Mouse (Mus musculus): ENCODE measurements around the gene Slc25a17. TPM values are rescaled to one million over a fixed set of nuclear protein-coding genes. Genes with fewer than 3 reads are reported as not detected.

Gene Slc25a17
- polyA plus RNA-seq, 1 experiment from 2014 or later = 114 TPM

DNA sequence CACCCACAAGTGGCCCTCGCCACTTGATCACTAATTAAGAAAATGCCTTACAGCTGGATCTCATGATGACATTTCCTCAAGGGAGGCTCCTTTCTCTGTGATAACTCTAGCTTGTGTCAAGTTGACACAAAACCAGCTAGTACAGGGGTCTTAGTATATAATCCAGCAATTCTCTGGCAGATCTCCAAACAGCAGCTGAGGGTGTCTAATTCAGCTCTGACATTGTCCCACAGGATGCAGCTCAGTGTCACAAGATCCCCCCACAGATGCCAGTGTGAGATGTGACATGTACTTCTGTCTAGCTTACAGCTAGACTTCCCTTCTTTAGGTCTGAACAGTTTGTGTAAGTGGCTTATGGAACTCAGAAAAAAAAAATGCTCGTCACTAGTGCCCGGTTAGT is 63.1 kb downstream of the Slc25a17 start:
- H3K9me3 ChIP-seq = no peaks in the 10 kb centered on the region
- no peak overlapping the region for H3K27ac ChIP-seq (replicated peaks)
- no peak for ATAC-seq (ENCODE audit: low FRiP score, low read depth)
- 93% methylated on average over 3 of the region's 3 CpGs for WGBS
- no peaks in the 10 kb centered on the region for H3K36me3 ChIP-seq
- no peak overlapping the region for H3K4me3 ChIP-seq
- H3K4me1 ChIP-seq = no peaks in the 10 kb centered on the region
- no peaks in the 10 kb centered on the region for H3K27me3 ChIP-seq
- H3K4me2 ChIP-seq (replicated peaks) = no peak overlapping the region
- no peak overlapping the region for H3K9ac ChIP-seq (replicated peaks)

DNA sequence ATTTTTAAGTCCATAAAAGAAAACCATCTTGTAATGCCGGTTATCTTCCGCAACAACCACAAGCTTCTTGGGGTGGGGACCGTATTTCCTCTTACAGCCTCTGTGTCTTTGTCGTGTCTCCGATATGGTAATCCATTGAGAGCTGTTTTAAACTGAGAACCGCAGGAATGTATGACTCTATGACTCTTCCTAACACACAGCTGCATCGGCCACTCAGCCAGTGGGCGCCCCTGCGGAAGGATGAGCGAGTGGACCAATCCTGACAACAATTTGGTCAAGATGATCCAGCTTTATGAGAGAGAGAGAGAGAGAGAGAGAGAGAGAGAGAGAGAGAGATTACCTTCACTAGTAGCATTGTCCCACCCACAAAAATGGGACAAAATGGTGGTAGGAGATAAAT is 65.7 kb downstream of the Slc25a17 start:
- Histone ChIP-seq H3K9ac (replicated peaks) (no peak overlapping the region), H3K9me3 (no peaks in the 10 kb centered on the region), H3K27ac (replicated peaks) (no peak overlapping the region), H3K36me3 (no peaks in the 10 kb centered on the region), H3K4me1 (no peaks in the 10 kb centered on the region), H3K27me3 (no peaks in the 10 kb centered on the region), H3K4me3 (no peak overlapping the region), H3K4me2 (replicated peaks) (no peak overlapping the region)
- 95% methylated on average over 10 of the region's 10 CpGs for WGBS
- no peak for ATAC-seq (ENCODE audit: low FRiP score, low read depth)

DNA sequence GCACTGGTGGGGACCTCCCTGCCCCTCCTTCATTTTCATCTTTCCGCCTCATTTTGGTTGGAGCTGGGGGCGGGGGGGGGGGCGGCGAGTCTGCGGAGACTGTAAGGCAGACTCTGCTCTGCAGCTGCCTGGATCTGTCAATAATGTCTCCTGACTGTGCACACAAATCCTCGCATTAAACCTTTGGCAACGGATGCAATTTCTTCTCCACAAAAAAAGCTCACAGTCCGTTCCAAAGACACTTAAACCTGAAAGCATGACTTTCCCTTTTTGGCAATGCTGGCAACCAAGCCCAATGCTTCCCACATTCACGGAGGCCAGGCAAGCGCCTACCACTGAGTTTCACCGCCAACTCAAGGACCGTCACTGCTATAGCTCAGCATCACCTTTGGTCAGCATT is 66.2 kb downstream of the Slc25a17 start:
- no peak overlapping the region for H3K27ac ChIP-seq (replicated peaks)
- H3K9me3 ChIP-seq = no peaks in the 10 kb centered on the region
- no peaks in the 10 kb centered on the region for H3K36me3 ChIP-seq
- H3K4me3 ChIP-seq = no peak overlapping the region
- no peaks in the 10 kb centered on the region for H3K27me3 ChIP-seq
- H3K9ac ChIP-seq (replicated peaks) = no peak overlapping the region
- no peak overlapping the region for H3K4me2 ChIP-seq (replicated peaks)
- 81% methylated on average over 12 of the region's 12 CpGs for WGBS
- no peaks in the 10 kb centered on the region for H3K4me1 ChIP-seq
- ATAC-seq (ENCODE audit: low FRiP score, low read depth) = no peak

- no peak overlapping the region for H3K9ac ChIP-seq (replicated peaks)
- 89% methylated on average over 9 of the region's 9 CpGs for WGBS
- H3K9me3 ChIP-seq = no peaks in the 10 kb centered on the region
- H3K27ac ChIP-seq (replicated peaks) = no peak overlapping the region
- no peak for ATAC-seq (ENCODE audit: low FRiP score, low read depth)
- no peaks in the 10 kb centered on the region for H3K27me3 ChIP-seq
- no peak overlapping the region for H3K4me2 ChIP-seq (replicated peaks)
- no peaks in the 10 kb centered on the region for H3K36me3 ChIP-seq
- H3K4me3 ChIP-seq = no peak overlapping the region
- no peaks in the 10 kb centered on the region for H3K4me1 ChIP-seq
Measured at GRCm38 (mm10) chr15:81290747-81291146, 69.9 kb downstream of the Slc25a17 start.

GRCm38 (mm10) chr15:81290230-81290629 is 70.4 kb downstream of the Slc25a17 start:
- no peak overlapping the region for H3K4me3 ChIP-seq
- no peak overlapping the region for H3K27ac ChIP-seq (replicated peaks)
- no peak overlapping the region for H3K9ac ChIP-seq (replicated peaks)
- no peaks in the 10 kb centered on the region for H3K4me1 ChIP-seq
- ATAC-seq (ENCODE audit: low FRiP score, low read depth) = no peak
- no peaks in the 10 kb centered on the region for H3K27me3 ChIP-seq
- H3K36me3 ChIP-seq = no peaks in the 10 kb centered on the region
- H3K9me3 ChIP-seq = no peaks in the 10 kb centered on the region
- WGBS = 91% methylated on average over 4 of the region's 4 CpGs
- no peak overlapping the region for H3K4me2 ChIP-seq (replicated peaks)

- H3K27ac ChIP-seq (replicated peaks) = no peak overlapping the region
- ATAC-seq (ENCODE audit: low FRiP score, low read depth) = no peak
- H3K27me3 ChIP-seq = no peaks in the 10 kb centered on the region
- no peaks in the 10 kb centered on the region for H3K36me3 ChIP-seq
- WGBS = 83% methylated on average over 9 of the region's 9 CpGs
- H3K4me3 ChIP-seq = no peak overlapping the region
- H3K4me2 ChIP-seq (replicated peaks) = no peak overlapping the region
- H3K4me1 ChIP-seq = no peaks in the 10 kb centered on the region
- H3K9ac ChIP-seq (replicated peaks) = no peak overlapping the region
- no peaks in the 10 kb centered on the region for H3K9me3 ChIP-seq
Measured at GRCm38 (mm10) chr15:81284121-81284734, 76.4 kb downstream of the Slc25a17 start.

DNA sequence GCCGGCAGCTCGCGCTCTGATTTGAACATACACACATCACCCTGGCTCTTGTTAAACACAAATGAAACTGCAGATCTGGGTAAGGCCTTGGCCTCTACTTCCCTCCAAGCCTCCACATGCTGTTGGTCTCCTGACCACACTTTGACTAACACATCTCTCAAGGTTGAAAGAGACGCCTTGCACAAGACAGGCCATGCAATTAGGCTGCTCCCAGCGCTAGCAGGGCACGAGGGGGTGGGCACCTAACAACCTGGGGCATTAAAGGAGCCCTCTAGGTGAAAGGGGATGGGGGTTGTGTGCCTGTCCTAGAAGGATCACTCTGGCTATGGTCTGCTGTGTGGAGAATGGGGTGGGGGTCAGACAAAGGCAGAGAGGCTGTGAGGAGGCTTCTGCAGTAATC is 81.9 kb downstream of the Slc25a17 start:
- Histone ChIP-seq H3K27me3 (no peaks in the 10 kb centered on the region; the same call in 1 of the 2 replicates), H3K4me2 (replicated peaks) (no peak overlapping the region), H3K4me3 (no peak overlapping the region), H3K27ac (replicated peaks) (no peak overlapping the region), H3K9me3 (no peaks in the 10 kb centered on the region), H3K36me3 (no peaks in the 10 kb centered on the region), H3K4me1 (peaks cover 12% of the 10 kb centered on the region), H3K9ac (replicated peaks) (no peak overlapping the region)
- no peak for ATAC-seq (ENCODE audit: low FRiP score, low read depth)
- WGBS = 59% methylated on average over 6 of the region's 6 CpGs

- 0 out of 2 replicates have a peak overlapping the region, but pooled peaks have one; percentile 7 for H3K4me2 ChIP-seq (replicated peaks)
- H3K27ac ChIP-seq (replicated peaks) = 0 out of 2 replicates have a peak overlapping the region, but pooled peaks have one; percentile 8
- H3K4me1 ChIP-seq = peaks cover 13% of the 10 kb centered on the region
- H3K9me3 ChIP-seq = no peaks in the 10 kb centered on the region
- no peaks in the 10 kb centered on the region for H3K36me3 ChIP-seq
- no peak overlapping the region for H3K9ac ChIP-seq (replicated peaks)
- H3K27me3 ChIP-seq = no peaks in the 10 kb centered on the region; the same call in 1 of the 2 replicates
- 6% methylated on average over 9 of the region's 11 CpGs for WGBS
- no peak overlapping the region for H3K4me3 ChIP-seq
- ATAC-seq (ENCODE audit: low FRiP score, low read depth) = peak; percentile 27; the same call in 1 of the 2 replicates
Measured at GRCm38 (mm10) chr15:81277928-81278327, 82.7 kb downstream of the Slc25a17 start.

GRCm38 (mm10) chr15:81273361-81273760 is 87.3 kb downstream of the Slc25a17 start:
- Histone ChIP-seq H3K36me3 (no peaks in the 10 kb centered on the region), H3K4me1 (peaks cover 21% of the 10 kb centered on the region), H3K27me3 (no peaks in the 10 kb centered on the region), H3K4me3 (no peak overlapping the region), H3K9ac (replicated peaks) (no peak overlapping the region), H3K4me2 (replicated peaks) (no peak overlapping the region), H3K9me3 (no peaks in the 10 kb centered on the region), H3K27ac (replicated peaks) (no peak overlapping the region)
- ATAC-seq (ENCODE audit: low FRiP score, low read depth) = no peak
- WGBS = 73% methylated on average over 2 of the region's 2 CpGs

DNA sequence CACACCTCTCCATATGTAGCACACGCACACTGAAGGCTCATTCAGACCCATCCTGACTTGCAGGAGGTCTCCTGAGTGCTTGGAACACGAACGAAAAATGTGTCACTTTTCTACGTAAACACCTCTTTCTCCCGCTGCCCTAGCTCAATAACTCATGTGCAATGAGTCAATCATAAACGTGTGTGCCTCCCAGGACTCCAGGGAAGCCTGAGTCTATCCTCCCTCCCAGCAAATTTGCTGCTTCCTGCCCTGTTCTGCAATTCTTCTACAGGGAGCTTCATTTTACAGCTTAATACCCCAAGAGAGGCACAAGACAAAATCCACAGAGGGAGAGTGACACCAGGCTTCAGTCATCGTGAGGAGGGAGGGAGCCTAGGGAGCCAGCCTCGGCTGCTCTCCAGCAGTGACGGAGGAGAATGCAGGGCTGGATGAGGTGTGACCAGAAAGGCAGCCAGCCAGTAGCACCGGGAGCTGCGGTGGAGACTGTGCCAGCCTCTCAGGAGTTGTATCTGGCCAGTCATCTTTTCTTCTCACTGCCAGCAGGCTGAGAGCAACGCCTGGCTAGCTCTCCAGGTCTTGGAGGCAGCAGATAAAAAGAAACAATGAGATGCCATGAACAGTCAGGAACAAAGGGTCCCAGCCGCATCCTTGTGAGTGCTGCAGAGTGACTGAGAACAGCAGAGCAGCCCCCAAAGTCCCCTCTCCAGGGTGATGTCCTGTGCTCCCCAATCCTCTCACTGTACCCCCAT is 88.1 kb downstream of the Slc25a17 start:
- H3K9me3 ChIP-seq = no peaks in the 10 kb centered on the region
- no peak for ATAC-seq (ENCODE audit: low FRiP score, low read depth)

More for the DNA sequence above, 88.1 kb downstream of the Slc25a17 start:
- Histone ChIP-seq H3K4me1 (peaks cover 12% of the 10 kb centered on the region), H3K27ac (replicated peaks) (peak overlapping the region; percentile 50; the same call in 1 of the 2 replicates), H3K4me3 (no peak overlapping the region), H3K9ac (replicated peaks) (0 out of 2 replicates have a peak overlapping the region, but pooled peaks have one; percentile 31), H3K36me3 (no peaks in the 10 kb centered on the region), H3K4me2 (replicated peaks) (no peak overlapping the region), H3K27me3 (no peaks in the 10 kb centered on the region)
- WGBS = 23% methylated on average over 13 of the region's 13 CpGs
